Mouse (Mus musculus): ENCODE measurements around the gene Sike1.

The Sike1 gene

GRCm38 (mm10) chr3:103040285-103040684 lies 44.8 kb downstream of the Sike1 start:
- no peak for DNase-seq

GRCm38 (mm10) chr3:103040861-103041379 lies 45.4 kb downstream of the Sike1 start:
- no peak for DNase-seq

GRCm38 (mm10) chr3:103056016-103056595 lies 60.6 kb downstream of the Sike1 start:
- no peak for DNase-seq

- no peak for DNase-seq
Measured at GRCm38 (mm10) chr3:103057752-103058151, 62.2 kb downstream of the Sike1 start.

Measured in thymus, postnatal 4 days (tissue).